Mouse (Mus musculus): ENCODE results near the gene Gm10300. TPM values are rescaled to one million over a fixed set of nuclear protein-coding genes. Genes with fewer than 3 reads are reported as not detected.

The Gm10300 gene
- total RNA-seq (2014; fragmentation: Nextera tagmentation) (1.8 TPM in 1 of 2 replicates, not detected in the other), total RNA-seq (2017) (0.99 and 3.7 TPM in 2 replicates)

DNA sequence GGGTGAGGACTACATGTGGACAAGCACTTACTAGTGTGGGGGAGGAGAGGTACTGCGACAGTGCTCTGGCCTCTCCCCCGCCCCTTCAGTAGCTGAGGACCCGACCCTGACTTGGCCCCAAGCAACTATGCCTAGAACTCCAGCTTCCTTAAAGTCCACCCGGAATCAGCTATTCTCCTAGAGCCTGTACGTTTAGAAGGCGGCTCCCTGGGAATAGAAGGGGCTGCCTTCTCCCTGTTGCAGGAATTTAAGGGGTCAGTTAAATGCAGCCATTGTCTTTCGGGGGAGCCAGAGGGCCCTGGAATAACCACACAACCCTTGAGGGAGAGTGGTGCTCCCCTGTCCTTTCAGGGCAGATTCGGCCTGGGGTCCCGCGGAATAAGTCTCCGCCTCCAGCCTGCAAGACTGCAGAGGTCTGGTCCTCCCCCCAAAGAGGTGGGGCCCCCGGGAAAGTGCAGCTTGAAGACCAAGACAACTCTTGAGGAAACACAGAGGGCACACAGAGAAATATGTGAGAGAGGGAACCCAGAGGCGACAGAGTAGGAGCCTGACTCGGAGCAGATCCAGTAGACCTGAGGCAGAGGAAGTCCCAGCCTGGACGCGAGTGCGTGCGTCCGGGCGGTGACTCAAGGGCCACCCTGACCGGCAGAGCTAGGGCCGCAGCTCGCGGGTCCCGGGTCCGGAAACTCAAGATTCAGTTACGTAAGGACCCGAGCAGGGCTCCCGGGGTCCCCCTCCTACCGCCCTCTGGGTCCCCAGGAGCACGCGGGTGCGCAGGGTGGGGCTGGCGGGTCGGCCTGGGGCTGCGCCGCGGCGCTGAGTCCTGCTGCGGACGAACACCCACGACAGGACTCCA lies at the start of gene Gm10300:
Gene Gm10300, plus strand, starts transcription at position 621 of the 856 bp plus-strand sequence.
- no peak for ATAC-seq (replicated peaks; ENCODE audit: low FRiP score, low TSS enrichment, poor library complexity, severe bottlenecking)

GRCm38 (mm10) chr4:132025264-132025663 lies 49.2 kb upstream of the Gm10300 start:
- ATAC-seq (replicated peaks; ENCODE audit: low FRiP score, low TSS enrichment, poor library complexity, severe bottlenecking), result no peak

- ATAC-seq (replicated peaks; ENCODE audit: low FRiP score, low TSS enrichment, poor library complexity, severe bottlenecking), result peak; percentile 53
Observed at GRCm38 (mm10) chr4:132025738-132026527, 48.6 kb upstream of the Gm10300 start.

DNA sequence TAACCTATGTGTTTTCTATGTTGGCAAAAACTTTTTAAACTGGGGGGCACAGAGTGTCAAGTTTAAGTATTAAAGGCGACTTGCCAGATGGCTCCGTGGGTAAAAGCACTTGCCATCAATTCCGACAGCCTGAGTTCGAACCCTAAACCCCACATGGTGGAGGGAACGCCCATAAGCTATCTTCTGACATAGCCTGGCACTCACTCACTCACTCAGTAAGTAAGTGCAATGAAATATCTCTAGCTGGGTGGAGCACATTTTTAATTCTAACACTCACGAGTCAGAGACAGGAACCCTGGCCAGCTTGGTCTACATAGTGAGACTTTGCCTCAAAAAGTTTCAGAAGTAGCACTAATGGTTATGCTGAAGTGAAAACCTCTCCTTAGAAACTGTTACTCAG lies 47.3 kb upstream of the Gm10300 start:
- peak; percentile 72 for ATAC-seq (replicated peaks; ENCODE audit: low FRiP score, low TSS enrichment, poor library complexity, severe bottlenecking)

GRCm38 (mm10) chr4:132027806-132028205 lies 46.7 kb upstream of the Gm10300 start:
- no peak for ATAC-seq (replicated peaks; ENCODE audit: low FRiP score, low TSS enrichment, poor library complexity, severe bottlenecking)

DNA sequence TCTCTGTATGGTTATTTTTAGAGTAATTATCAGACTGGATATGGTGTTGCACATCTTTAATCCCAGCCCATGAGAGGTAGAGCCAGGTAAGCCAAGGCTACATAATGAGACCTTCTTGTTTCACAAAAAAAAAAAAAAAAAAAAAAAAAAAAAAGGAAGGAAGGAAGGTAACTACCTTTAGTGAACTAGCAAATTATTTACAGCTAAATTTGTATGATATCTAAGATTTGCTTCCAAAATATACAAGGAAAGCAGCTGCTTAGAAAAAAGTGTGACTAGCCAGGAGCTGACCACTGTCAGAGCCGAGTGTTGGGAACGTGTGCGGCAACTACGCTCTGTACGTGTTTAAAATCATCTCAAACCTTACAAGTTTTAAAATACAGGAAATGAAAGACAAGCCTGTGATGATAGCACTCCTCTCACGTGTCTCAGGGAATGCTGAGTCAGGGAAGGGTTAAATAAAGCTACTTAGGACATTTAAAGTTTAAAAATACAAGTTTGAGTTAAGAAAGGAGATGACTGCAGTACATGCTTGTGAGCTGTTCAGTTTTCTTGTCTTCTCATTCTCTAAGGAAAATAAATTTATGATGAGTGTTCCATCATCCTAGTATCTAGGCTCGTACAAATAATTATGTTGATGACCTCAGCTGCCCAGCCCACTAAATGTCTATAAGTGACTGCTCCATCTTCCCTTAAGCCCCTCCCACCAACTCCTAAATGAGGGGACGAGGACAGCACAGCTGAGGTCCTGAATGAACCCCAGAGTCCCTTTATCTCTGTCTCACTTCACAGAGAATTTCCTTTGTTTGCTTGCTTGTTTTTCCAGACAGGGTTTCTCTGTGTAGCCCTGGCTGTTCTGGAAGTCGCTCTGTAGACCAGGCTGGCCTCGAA lies 44.4 kb upstream of the Gm10300 start:
- ATAC-seq (replicated peaks; ENCODE audit: low FRiP score, low TSS enrichment, poor library complexity, severe bottlenecking), result no peak

- no peak for ATAC-seq (replicated peaks; ENCODE audit: low FRiP score, low TSS enrichment, poor library complexity, severe bottlenecking)
Observed at GRCm38 (mm10) chr4:132033183-132033582, 41.3 kb upstream of the Gm10300 start.

GRCm38 (mm10) chr4:132034242-132034641 lies 40.3 kb upstream of the Gm10300 start:
- no peak for ATAC-seq (replicated peaks; ENCODE audit: low FRiP score, low TSS enrichment, poor library complexity, severe bottlenecking)

DNA sequence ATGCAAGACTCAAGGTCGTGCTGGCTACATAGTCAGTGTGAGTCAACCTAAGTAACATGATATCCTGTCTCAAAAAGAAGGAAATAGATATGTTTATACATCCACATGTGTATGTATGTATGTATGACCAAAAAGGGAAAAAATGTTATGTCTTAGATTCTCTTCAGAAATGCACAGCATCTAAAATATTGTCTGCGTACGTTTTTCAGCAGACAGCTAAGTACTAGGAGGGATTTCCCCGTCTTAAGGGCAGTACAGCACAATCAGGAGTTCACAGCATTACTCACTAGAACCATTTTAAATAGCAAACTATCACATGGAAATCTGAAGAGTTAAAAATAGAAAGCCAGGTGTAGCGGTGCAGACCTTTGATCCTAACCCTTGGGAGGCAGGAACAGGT lies 37.4 kb upstream of the Gm10300 start:
- no peak for ATAC-seq (replicated peaks; ENCODE audit: low FRiP score, low TSS enrichment, poor library complexity, severe bottlenecking)

GRCm38 (mm10) chr4:132037991-132038390 lies 36.5 kb upstream of the Gm10300 start:
- no peak for ATAC-seq (replicated peaks; ENCODE audit: low FRiP score, low TSS enrichment, poor library complexity, severe bottlenecking)

DNA sequence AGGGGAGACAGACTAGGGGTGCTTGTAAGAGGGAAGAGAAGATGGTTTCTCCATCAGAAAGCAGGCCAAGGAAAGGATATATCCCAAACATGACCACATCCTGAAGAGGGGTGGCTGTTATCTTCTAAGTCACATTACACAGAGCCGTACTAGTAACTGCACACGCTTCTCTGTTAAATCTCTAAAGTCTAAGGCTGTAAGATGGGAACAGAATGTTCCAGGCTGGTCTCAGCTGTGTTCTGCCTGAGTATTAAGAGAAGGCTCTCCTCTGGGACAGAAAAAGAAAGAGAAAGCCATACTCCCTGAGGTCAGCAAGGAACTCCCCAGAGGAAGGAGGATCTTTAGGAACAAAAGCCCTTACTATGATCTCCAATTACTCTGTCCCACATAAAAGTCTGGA lies 35.7 kb upstream of the Gm10300 start:
- no peak for ATAC-seq (replicated peaks; ENCODE audit: low FRiP score, low TSS enrichment, poor library complexity, severe bottlenecking)

- ATAC-seq (replicated peaks; ENCODE audit: low FRiP score, low TSS enrichment, poor library complexity, severe bottlenecking), result 0 out of 2 replicates have a peak, but pooled peaks have one; percentile 14
Observed at GRCm38 (mm10) chr4:132039521-132039920, 35.0 kb upstream of the Gm10300 start.

DNA sequence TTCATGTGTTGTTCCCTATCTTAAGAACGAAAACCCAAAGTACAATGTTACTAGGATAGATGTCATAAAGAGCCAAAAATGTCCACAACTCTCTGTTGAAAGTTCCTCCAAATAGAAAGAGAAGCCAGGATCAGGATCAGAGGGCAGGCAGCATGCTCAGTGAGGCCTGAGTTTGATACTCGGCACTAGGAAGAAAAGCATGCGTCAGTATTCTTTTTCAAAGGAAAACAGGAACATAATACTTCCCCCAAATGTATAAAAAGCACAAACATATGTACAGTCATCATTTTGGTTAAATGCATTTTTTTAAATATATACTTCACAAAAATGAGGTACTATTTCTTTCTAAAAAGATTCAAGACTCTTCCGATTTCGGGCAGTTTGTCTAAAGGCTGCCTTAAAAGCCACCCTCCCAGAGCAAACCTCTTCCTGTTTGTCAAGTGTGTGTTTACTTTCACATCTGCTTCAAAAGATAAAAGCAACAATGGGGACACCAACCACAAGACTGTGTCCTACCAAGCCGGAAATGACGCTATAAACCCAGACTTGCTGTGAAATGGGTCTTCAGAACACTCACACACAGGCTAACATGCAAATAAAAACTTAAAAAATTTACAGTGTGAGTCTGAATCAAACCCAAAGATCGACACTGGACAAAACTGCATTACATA lies 34.4 kb upstream of the Gm10300 start:
- peak; percentile 96 for ATAC-seq (replicated peaks; ENCODE audit: low FRiP score, low TSS enrichment, poor library complexity, severe bottlenecking)

- no peak for ATAC-seq (replicated peaks; ENCODE audit: low FRiP score, low TSS enrichment, poor library complexity, severe bottlenecking)
Observed at GRCm38 (mm10) chr4:132041471-132042332, 32.8 kb upstream of the Gm10300 start.

DNA sequence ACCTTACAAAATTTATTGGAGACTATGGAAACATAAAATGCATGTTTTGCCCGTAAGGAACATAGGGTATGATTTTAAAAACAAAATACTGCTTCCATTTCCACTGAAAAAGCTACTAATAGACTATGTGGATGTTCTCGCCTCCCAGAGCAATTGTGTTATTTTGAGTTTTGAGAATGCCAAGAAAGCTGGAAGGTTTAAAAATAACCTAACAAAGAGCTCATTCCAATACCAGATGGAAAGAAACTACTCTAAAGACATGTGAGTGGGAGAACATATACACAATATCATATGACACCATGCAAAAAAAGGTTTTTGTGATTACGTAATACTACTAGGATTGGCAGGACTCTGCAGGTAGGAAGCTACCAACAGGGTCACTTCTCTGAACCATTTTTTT lies 30.8 kb upstream of the Gm10300 start:
- ATAC-seq (replicated peaks; ENCODE audit: low FRiP score, low TSS enrichment, poor library complexity, severe bottlenecking), result no peak

GRCm38 (mm10) chr4:132048011-132048991 lies 26.2 kb upstream of the Gm10300 start:
- ATAC-seq (replicated peaks; ENCODE audit: low FRiP score, low TSS enrichment, poor library complexity, severe bottlenecking), result no peak

DNA sequence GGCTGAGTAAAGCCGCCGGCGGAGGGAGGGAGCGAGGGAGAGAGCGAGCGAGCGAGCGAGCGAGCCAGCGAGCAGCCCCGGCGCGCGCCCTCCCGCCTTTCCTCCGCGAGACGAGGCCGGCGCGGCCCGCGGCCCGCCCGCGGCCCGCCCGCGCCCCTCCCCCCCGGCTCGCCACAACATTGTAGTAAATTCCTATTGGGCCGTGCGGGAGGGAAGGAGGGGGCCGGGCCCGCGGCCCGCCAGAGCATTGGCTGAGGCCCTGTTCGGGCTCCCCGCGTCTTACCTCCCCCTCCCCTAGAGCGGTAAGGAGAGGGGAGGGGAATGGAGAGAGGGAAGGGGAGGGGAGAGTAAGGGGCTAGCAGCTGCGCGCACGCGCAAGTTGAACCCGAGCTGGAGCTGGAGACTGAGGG lies 25.5 kb upstream of the Gm10300 start:
- peak; percentile 88 for ATAC-seq (replicated peaks; ENCODE audit: low FRiP score, low TSS enrichment, poor library complexity, severe bottlenecking)
